21 mouse cellular contexts compared by ENCODE assay signal in genomic region chr4:151337543-151337942, GRCm38 (mm10).
A peak's percentile ranks its signal among the peaks of the same experiment; 100 is the strongest.
DNase-seq lines count a peak whose midpoint lies in the region; ATAC-seq lines count a peak whose summit lies in the region.
"Had no signal": no experiment of that assay in that cellular context is flagged by ENCODE, and none has a peak within 500 bp of the region (broad histone marks: within the 10 kb centered on the region; RNA-seq: fewer than 3 reads in every experiment).

No protein-coding gene starts in this region.

- no peak overlapping the region for H3K4me2 ChIP-seq in liver, embryonic 12.5 days
- H3K4me2 ChIP-seq in stomach, embryonic 16.5 days (ENCODE audit: low read depth, low read length) = no peak overlapping the region
- H3K4me2 ChIP-seq: forebrain, embryonic 12.5 days; hindbrain, embryonic 13.5 days had no signal

- H3K27ac ChIP-seq in liver, embryonic 12.5 days = no peak overlapping the region
- no peak overlapping the region for H3K27ac ChIP-seq in stomach, embryonic 16.5 days (ENCODE audit: low read length)
- H3K27ac ChIP-seq: forebrain, embryonic 12.5 days; hindbrain, embryonic 13.5 days; left cerebral cortex, adult 2 months had no signal

- no peaks in the 10 kb centered on the region for H3K27me3 ChIP-seq in liver, embryonic 12.5 days (replicated peaks)
- H3K27me3 ChIP-seq in stomach, embryonic 16.5 days (ENCODE audit: control insufficient read depth, insufficient read depth, low read length) = peaks cover 3% of the 10 kb centered on the region; the same call in 1 of the 2 replicates
- H3K27me3 ChIP-seq: megakaryocyte, embryonic 14.5 days had no signal

- 28% methylated on average over 11 of the region's 11 CpGs for WGBS in liver, embryonic 12.5 days (ENCODE audit: insufficient replicate concordance)
- 24% methylated on average over 11 of the region's 11 CpGs for WGBS in stomach, embryonic 16.5 days

- H3K9ac ChIP-seq in liver, embryonic 12.5 days = no peak overlapping the region
- H3K9ac ChIP-seq in stomach, embryonic 16.5 days (ENCODE audit: low read length) = 0 out of 2 replicates have a peak overlapping the region, but pooled peaks have one; percentile 5
- H3K9ac ChIP-seq: forebrain, embryonic 12.5 days; hindbrain, embryonic 13.5 days had no signal

- ATAC-seq in liver, embryonic 12.5 days = no peak
- no peak for ATAC-seq in stomach, embryonic 16.5 days (ENCODE audit: insufficient read depth, low FRiP score)

- DNase-seq in liver (peak; percentile 37), ES-CJ7 (ENCODE audit: low read depth, low spot score) (peak; percentile 36), ZHBTc4 (ENCODE audit: low read depth, low spot score) (peak; percentile 71)
- DNase-seq in spleen, postnatal 4 days (ENCODE audit: low spot score in 2 of 2) = no peak
- DNase-seq in heart, postnatal 14 days = no peak
- DNase-seq: adrenal gland, postnatal 36 days; cerebellum, adult 9-11 months; gastrocnemius, postnatal 25 days; heart, adult 18-20 months; heart, postnatal 36 days; kidney, adult 11 months; layer of hippocampus, adult 9-11 months; lung, adult 2 months; lung, postnatal 36 days; thymus, postnatal 14 days had no signal

- no peaks in the 10 kb centered on the region for H3K4me1 ChIP-seq in liver, embryonic 12.5 days
- H3K4me1 ChIP-seq in stomach, embryonic 16.5 days (ENCODE audit: control insufficient read depth, insufficient read depth, low read length) = no peaks in the 10 kb centered on the region
- H3K4me1 ChIP-seq: megakaryocyte, embryonic 14.5 days had no signal

- intact Hi-C loops in heart, postnatal 14 days (cut with DNase I) = loop anchor here (10.0 kb wide), 1 partner anchor 517 kb away; no protein-coding TSS in a partner anchor

- H3K4me3 ChIP-seq in liver, embryonic 12.5 days = no peak overlapping the region
- H3K4me3 ChIP-seq in stomach, embryonic 16.5 days (replicated peaks; ENCODE audit: low read length) = no peak overlapping the region
- H3K4me3 ChIP-seq: forebrain, embryonic 12.5 days; hindbrain, embryonic 13.5 days; left cerebral cortex, adult 2 months; megakaryocyte, embryonic 14.5 days had no signal

- H3K36me3 ChIP-seq in liver, embryonic 12.5 days = no peaks in the 10 kb centered on the region
- H3K36me3 ChIP-seq in stomach, embryonic 16.5 days (ENCODE audit: control insufficient read depth, insufficient read depth, low read length) = no peaks in the 10 kb centered on the region
- H3K36me3 ChIP-seq: forebrain, embryonic 12.5 days; hindbrain, embryonic 13.5 days had no signal

- H3K9me3 ChIP-seq in liver, embryonic 12.5 days (replicated peaks) = no peaks in the 10 kb centered on the region
- no peaks in the 10 kb centered on the region for H3K9me3 ChIP-seq in stomach, embryonic 16.5 days (replicated peaks; ENCODE audit: control insufficient read depth, low read length)
- H3K9me3 ChIP-seq: forebrain, embryonic 12.5 days; hindbrain, embryonic 13.5 days had no signal

Comparison
In these comparisons a context has a peak if more than half of its experiments do, and no peak if none do; other contexts are left out.
1. DNase-seq: peak in liver (single experiment), ES-CJ7 (single experiment) and ZHBTc4 (single experiment); none in spleen, postnatal 4 days (0 of 2) and heart, postnatal 14 days (0 of 2).